Mouse (Mus musculus): ENCODE data around the gene Bphl. TPM values are rescaled to one million over a fixed set of nuclear protein-coding genes. Genes with fewer than 3 reads are reported as not detected.

Bphl gene
- total and polyA plus RNA-seq, 2 experiments from 2014 or later: 40.5 to 51.2 TPM

DNA sequence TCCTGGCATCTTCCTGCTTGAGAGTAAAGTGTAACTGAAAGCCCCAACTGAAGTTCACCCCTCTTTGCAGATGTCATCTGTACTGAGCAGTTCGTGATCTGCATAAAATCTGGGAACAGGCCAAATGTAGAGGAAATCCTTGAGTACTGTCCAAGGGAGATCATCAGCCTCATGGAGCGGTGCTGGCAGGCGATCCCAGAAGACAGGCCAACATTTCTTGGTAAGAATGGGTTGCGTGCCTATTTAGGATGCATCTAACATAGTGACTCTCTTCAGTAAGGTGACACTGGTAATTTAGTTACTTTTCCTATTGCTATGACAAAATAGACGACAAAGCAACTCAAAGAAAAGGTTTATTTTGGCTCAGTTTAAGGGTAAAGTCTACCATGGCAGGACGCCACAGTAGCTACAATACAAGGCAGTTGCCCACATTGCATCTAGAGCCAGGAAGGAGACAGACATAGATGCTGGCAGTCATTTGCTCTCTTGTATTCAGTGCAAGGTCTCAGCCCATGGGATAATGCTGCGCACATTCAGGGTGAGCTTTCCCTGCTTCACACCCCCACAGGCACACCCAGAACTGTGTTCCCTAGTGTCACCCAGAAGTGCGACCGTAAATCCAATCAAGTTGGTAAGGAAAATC, 20.3 kb upstream of the Bphl start:
- Histone ChIP-seq H3K9me3 (ENCODE audit: low read length) (no peaks in the 10 kb centered on the region), H3K4me3 (ENCODE audit: low read depth, low read length) (no peak overlapping the region), H3K4me2 (ENCODE audit: low read depth) (no peak overlapping the region), H3K27ac (ENCODE audit: low read depth, low read length) (no peak overlapping the region), H3K36me3 (ENCODE audit: insufficient read depth) (peaks cover 58% of the 10 kb centered on the region), H3K27me3 (ENCODE audit: insufficient read depth, low read length) (no peaks in the 10 kb centered on the region), H3K9ac (no peak overlapping the region), H3K4me1 (ENCODE audit: insufficient read depth) (no peaks in the 10 kb centered on the region)
- TF ChIP-seq CTCF (IDR thresholded peaks at IDR 0.05; ENCODE audit: low read depth): no peak
- ATAC-seq: peak; percentile 71
- WGBS: 69% methylated on average over 9 of the region's 9 CpGs
- peak; percentile 37 for DNase-seq

DNA sequence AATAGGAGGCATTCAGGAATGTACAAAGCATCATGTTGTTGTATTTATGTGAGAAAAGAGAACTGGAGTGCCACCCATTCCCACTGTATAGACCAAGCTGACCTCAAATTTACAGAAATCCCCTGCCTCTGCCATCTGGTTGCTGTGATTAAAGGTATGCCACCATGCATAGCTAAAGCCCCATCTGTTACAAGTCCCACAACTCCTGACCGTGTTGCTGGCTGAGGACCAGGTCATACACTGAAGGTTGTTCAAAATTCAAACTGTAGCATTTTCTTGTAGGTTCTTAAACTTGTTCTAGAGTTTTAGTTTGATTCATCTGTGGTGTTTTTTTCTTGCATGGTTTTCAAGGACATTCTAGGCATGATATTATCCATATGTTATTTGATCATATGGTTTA, 18.9 kb upstream of the Bphl start:
- Histone ChIP-seq H3K9ac (no peak overlapping the region), H3K4me1 (ENCODE audit: insufficient read depth) (no peaks in the 10 kb centered on the region), H3K36me3 (ENCODE audit: insufficient read depth) (peaks cover 61% of the 10 kb centered on the region), H3K27me3 (ENCODE audit: insufficient read depth, low read length) (no peaks in the 10 kb centered on the region), H3K27ac (ENCODE audit: low read depth, low read length) (no peak overlapping the region), H3K4me3 (ENCODE audit: low read depth, low read length) (no peak overlapping the region), H3K4me2 (ENCODE audit: low read depth) (no peak overlapping the region), H3K9me3 (ENCODE audit: low read length) (no peaks in the 10 kb centered on the region)
- 77% methylated on average over 1 of the region's 1 CpGs for WGBS
- TF ChIP-seq CTCF (IDR thresholded peaks at IDR 0.05; ENCODE audit: low read depth): no peak
- ATAC-seq (no peak), DNase-seq (no peak)

DNA sequence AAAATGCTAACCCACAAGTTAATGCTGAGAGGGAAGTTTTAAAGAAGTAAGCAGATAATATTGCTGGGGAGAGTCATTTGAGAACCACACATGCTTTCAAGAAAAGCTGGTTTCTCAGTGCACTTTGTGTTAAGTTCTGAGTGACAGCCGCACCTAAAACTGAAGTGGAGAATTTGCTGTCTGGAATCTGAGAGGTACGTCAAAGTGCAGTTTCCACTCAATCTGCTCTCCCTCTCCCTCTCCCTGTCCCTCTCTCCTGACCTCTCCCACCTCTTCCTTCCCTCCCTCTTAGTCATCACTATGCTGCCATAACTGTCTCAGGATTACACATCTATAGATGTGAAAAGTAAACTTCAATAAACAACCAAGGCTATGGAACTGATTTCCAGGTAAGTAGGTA, 15.4 kb upstream of the Bphl start:
- TF ChIP-seq CTCF (IDR thresholded peaks at IDR 0.05; ENCODE audit: low read depth): no peak
- ATAC-seq (no peak), DNase-seq (no peak)
- 91% methylated on average over 2 of the region's 2 CpGs for WGBS
- Histone ChIP-seq H3K9me3 (ENCODE audit: low read length) (no peaks in the 10 kb centered on the region), H3K4me1 (ENCODE audit: insufficient read depth) (no peaks in the 10 kb centered on the region), H3K4me3 (ENCODE audit: low read depth, low read length) (no peak overlapping the region), H3K27me3 (ENCODE audit: insufficient read depth, low read length) (no peaks in the 10 kb centered on the region), H3K36me3 (ENCODE audit: insufficient read depth) (peaks cover 35% of the 10 kb centered on the region), H3K4me2 (ENCODE audit: low read depth) (no peak overlapping the region), H3K27ac (ENCODE audit: low read depth, low read length) (no peak overlapping the region), H3K9ac (no peak overlapping the region)

DNA sequence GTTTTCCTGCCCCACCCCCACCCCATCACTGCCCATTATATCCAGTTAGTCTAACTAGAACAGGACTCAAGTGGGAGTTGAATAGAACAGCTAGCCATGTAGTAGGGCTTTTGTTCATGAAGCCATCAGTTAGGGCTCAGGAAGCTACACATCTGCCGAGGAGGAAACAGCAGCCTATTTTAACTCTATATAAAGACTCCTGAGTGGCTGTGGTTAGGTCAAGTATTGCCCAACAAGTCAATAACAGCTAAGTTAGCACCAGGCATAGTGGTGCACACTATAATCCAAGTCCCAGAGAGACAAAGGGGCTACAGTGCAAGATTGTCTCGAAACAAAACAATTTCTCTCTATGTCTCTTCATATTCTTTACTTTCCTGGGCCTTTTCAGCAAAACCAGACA, 5.4 kb upstream of the Bphl start:
- 59% methylated on average over 2 of the region's 2 CpGs for WGBS
- Histone ChIP-seq H3K36me3 (ENCODE audit: insufficient read depth) (peaks cover 28% of the 10 kb centered on the region), H3K27me3 (ENCODE audit: insufficient read depth, low read length) (no peaks in the 10 kb centered on the region), H3K27ac (ENCODE audit: low read depth, low read length) (no peak overlapping the region), H3K4me1 (ENCODE audit: insufficient read depth) (0 out of 2 replicates have a peak, but pooled peaks cover 3% of the 10 kb centered on the region), H3K4me2 (ENCODE audit: low read depth) (no peak overlapping the region), H3K9ac (no peak overlapping the region), H3K9me3 (ENCODE audit: low read length) (no peaks in the 10 kb centered on the region), H3K4me3 (ENCODE audit: low read depth, low read length) (no peak overlapping the region)
- ATAC-seq (no peak), DNase-seq (no peak)
- no peak for TF ChIP-seq CTCF (IDR thresholded peaks at IDR 0.05; ENCODE audit: low read depth)

DNA sequence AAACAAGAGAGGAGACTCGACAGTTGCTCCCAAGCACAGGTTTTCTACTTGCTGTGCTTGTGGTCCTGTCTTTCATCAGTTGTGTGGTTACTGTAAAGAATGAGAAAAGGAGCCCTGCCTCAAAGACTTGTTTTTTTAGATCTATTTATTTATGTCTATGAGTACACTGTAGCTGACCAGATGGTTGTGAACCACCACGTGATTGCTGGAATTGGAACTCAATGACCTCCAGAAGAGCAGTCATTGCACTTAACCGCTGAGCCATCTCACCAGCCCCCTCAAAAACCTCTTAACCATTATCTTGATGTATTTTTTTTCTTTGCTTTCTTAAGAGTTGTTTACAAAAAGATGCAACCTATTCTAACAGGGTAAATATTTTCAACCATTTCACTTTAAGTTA, 2.0 kb upstream of the Bphl start:
- Histone ChIP-seq H3K36me3 (ENCODE audit: insufficient read depth) (peaks cover 15% of the 10 kb centered on the region; the same call in 1 of the 2 replicates), H3K27me3 (ENCODE audit: insufficient read depth, low read length) (no peaks in the 10 kb centered on the region), H3K9ac (no peak overlapping the region), H3K4me1 (ENCODE audit: insufficient read depth) (peaks cover 14% of the 10 kb centered on the region; the same call in 1 of the 2 replicates), H3K27ac (ENCODE audit: low read depth, low read length) (no peak overlapping the region), H3K4me3 (ENCODE audit: low read depth, low read length) (no peak overlapping the region), H3K4me2 (ENCODE audit: low read depth) (no peak overlapping the region), H3K9me3 (ENCODE audit: low read length) (no peaks in the 10 kb centered on the region)
- WGBS: 95% methylated on average over 3 of the region's 3 CpGs
- DNase-seq: no peak
- ATAC-seq: no peak
- no peak for TF ChIP-seq CTCF (IDR thresholded peaks at IDR 0.05; ENCODE audit: low read depth)

DNA sequence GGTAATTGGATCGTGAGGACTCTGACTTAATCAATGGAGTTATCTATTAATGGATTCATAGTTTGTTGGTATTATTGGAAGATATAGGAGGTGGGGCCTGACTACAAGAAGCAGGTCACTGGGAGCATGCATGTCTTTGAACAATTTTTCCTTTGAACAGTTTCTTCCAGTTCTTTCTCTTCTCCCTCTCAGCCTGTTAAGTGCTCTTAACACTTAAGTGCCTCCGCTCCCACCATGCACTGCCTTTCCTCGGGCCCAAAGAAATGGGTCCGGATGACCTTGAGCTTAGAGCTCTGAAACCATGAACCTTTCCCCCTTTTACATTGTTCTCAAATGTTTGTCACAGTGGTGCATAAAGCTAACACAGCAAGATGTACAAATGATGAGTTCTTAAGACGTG, 671 bp upstream of the Bphl start:
- ATAC-seq (no peak), DNase-seq (no peak)
- H3K36me3 ChIP-seq (ENCODE audit: insufficient read depth): peaks cover 8% of the 10 kb centered on the region; the same call in 1 of the 2 replicates
- no peaks in the 10 kb centered on the region for H3K9me3 ChIP-seq (ENCODE audit: low read length)
- TF ChIP-seq CTCF (IDR thresholded peaks at IDR 0.05; ENCODE audit: low read depth): no peak
- peaks cover 14% of the 10 kb centered on the region; the same call in 1 of the 2 replicates for H3K4me1 ChIP-seq (ENCODE audit: insufficient read depth)
- peak overlapping the region; percentile 89 for H3K27ac ChIP-seq (ENCODE audit: low read depth, low read length)
- no peaks in the 10 kb centered on the region for H3K27me3 ChIP-seq (ENCODE audit: insufficient read depth, low read length)
- 84% methylated on average over 5 of the region's 5 CpGs for WGBS
- H3K4me3 ChIP-seq (ENCODE audit: low read depth, low read length): no peak overlapping the region
- peak overlapping the region; percentile 75; the same call in 1 of the 2 replicates for H3K4me2 ChIP-seq (ENCODE audit: low read depth)
- peak overlapping the region; percentile 94 for H3K9ac ChIP-seq

DNA sequence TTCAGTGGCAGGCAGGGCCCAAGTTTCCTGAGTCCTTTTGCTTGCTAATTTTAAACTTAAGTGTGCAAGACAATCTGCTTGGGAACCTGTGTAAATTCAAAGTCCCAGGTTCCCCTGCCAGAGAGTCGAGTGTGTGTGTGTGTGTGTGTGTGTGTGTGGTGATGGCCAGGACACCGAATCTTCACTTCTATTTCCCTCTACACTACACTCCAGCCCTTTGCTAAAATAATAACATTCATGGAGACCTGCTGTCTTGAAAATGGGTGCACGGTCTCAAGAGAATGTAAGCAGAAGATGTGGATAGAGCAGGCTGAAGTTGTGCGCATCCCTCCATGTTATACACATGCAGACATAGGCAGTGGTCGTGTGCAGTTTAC, 647 bp downstream of the Bphl start:
- no peak for TF ChIP-seq CTCF (IDR thresholded peaks at IDR 0.05; ENCODE audit: low read depth)
- Histone ChIP-seq H3K4me2 (ENCODE audit: low read depth) (peak overlapping the region; percentile 75), H3K4me1 (ENCODE audit: insufficient read depth) (peaks cover 14% of the 10 kb centered on the region; the same call in 1 of the 2 replicates), H3K4me3 (ENCODE audit: low read depth, low read length) (peak overlapping the region; percentile 73), H3K9me3 (ENCODE audit: low read length) (no peaks in the 10 kb centered on the region), H3K27ac (ENCODE audit: low read depth, low read length) (peak overlapping the region; percentile 89), H3K36me3 (ENCODE audit: insufficient read depth) (no peaks in the 10 kb centered on the region; the same call in 1 of the 2 replicates), H3K27me3 (ENCODE audit: insufficient read depth, low read length) (no peaks in the 10 kb centered on the region), H3K9ac (peak overlapping the region; percentile 94)
- WGBS: 27% methylated on average over 5 of the region's 5 CpGs
- peak; percentile 3; the same call in 1 of the 2 replicates for ATAC-seq
- no peak for DNase-seq
